Mouse (Mus musculus) urinary bladder, postnatal 0 days (tissue): ENCODE results near the gene Sema3c. TPM values are rescaled to one million over a fixed set of nuclear protein-coding genes. Genes with fewer than 3 reads are reported as not detected.

Experiments used
- polyA plus RNA-seq: library from polyadenylated mRNA; unstranded; fragments of >200 nt; fragmentation: Nextera tagmentation; extraction: Ambion mirVana; gene quantifications from 2 replicates; pipeline ENCODE4 v1.2.1, GENCODE M21; 2015

Gene Sema3c
- 73.6 and 93.1 TPM in 2 replicates for polyA plus RNA-seq

GRCm38 (mm10) chr5:17573694-17574380 is at the start of gene Sema3c:
Gene Sema3c, plus strand, starts transcription at chr5:17574281.

Other genes starting within 250 kb of the Sema3c start
- gene Speer4f2, start 201.1 kb upstream of the Sema3c start, polyA plus RNA-seq = not detected in 2 replicates
- gene Speer4f1, start 98.2 kb upstream of the Sema3c start, polyA plus RNA-seq = not detected in 2 replicates